Mouse (Mus musculus): ENCODE measurements around the gene Arf6.
A peak's percentile ranks its signal among the peaks of the same experiment; 100 is the strongest.

DNA sequence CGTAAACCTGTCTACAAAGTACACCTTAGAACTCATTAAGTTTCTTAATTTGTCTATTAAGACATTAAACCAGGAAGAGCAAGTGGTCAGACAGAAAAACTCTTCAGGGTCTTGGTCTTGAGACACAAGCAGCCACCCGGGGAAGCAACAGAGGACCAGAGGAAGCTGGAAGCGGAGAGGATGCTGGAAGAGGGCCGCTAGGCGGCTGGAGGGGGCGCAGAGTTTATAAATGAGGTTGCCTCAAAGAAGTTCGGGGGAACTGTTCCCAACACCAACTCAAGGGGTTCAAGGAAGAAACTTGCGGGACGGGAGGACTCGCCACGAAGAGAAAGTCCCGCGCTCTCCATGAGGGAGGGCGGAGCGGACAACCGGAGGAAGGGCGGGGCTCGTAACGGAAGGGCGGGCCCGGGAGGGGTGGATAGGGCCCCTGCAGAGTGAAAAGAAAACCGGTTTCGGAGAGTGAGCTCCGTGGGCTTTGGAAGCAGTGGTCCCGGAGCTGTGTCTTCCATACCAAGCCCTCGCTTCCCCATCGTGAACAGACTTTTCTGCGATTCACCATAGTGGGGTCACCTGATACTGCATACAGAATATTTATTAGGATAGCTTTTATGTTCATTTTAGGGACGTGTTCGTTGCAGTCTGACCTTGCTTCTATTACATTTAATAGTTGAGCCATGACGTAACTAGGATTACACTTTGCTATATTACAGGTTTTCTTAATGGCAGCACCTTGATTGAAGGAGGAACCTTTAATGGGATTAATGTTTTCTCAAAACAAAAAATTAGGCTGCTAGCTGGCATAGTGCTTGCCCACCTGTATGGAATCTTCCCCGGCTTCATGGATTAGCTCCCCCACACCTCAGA lies 7.8 kb upstream of the Arf6 start:
- peak; percentile 61; the same call in 1 of the 2 replicates for TF ChIP-seq POLR2A (IDR thresholded peaks at IDR 0.05; ENCODE audit: borderline replicate concordance, insufficient read depth, low read length)
- TF ChIP-seq CTCF (IDR thresholded peaks at IDR 0.05; ENCODE audit: borderline replicate concordance, insufficient read depth, low read depth, low read length) = no peak

All from cerebellum, adult 2 months (tissue).